Mouse (Mus musculus): Measurements from ENCODE around the gene Cpb2. TPM values are rescaled to one million over a fixed set of nuclear protein-coding genes. Genes with fewer than 3 reads are reported as not detected.

The Cpb2 gene
- total and polyA plus RNA-seq, 3 experiments = not detected

DNA sequence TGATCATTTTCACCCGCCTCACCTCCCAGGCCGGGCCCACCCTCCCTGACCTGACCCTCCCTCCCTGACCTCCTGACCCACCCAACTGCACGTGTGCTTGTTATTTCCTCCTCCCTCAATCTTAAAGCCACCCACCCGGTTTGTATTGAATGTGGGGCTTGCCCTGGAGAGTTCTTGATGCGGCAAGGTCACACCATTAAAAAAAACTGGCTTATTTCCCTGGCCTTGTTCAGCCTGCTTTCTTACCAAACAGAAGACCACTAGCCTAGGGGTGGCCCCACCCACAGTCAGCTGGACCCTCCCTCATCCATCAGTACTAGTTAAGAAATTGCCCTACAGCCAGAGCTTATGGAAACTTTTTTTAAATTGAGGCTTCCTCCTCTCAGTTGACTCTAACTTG, 61.7 kb downstream of the Cpb2 start:
- H3K4me1 ChIP-seq (ENCODE audit: control insufficient read depth in 1 of 2, insufficient read depth in 2 of 2, low read length in 2 of 2) = peaks cover 0 to 3% of the 10 kb centered on the region in 2 experiments; a peak in 2 of 4 replicates
- no peak for DNase-seq (ENCODE audit: low read depth, low spot score)
- no peak overlapping the region for H3K9ac ChIP-seq (ENCODE audit: control insufficient read depth, low read depth, low read length, poor library complexity, severe bottlenecking)
- H3K27ac ChIP-seq (ENCODE audit: control insufficient read depth, low read depth, low read length) = no peak overlapping the region
- H3K36me3 ChIP-seq (ENCODE audit: control insufficient read depth in 1 of 2, insufficient read depth in 2 of 2, low read length in 2 of 2) = peaks cover 2 to 4% of the 10 kb centered on the region in 2 experiments; a peak in 3 of 4 replicates
- no peak overlapping the region for H3K4me3 ChIP-seq (ENCODE audit: control insufficient read depth in 1 of 2, insufficient read depth in 1 of 2, low read depth in 2 of 2, low read length in 2 of 2)
- no peak for TF ChIP-seq CTCF (IDR thresholded peaks at IDR 0.05 in 2 of 3, conservative IDR thresholded peaks at IDR 0.05 in 1 of 3; ENCODE audit: control insufficient read depth in 1 of 3, insufficient read depth in 1 of 3, low read depth in 2 of 3, low read length in 3 of 3, poor library complexity in 1 of 3, severe bottlenecking in 1 of 3)
- TF ChIP-seq ELF1 (IDR thresholded peaks at IDR 0.05; ENCODE audit: low read depth, low read length) = no peak
- TF ChIP-seq CHD2 (IDR thresholded peaks at IDR 0.05; ENCODE audit: low read length) = no peak
- no peak for TF ChIP-seq TCF12 (IDR thresholded peaks at IDR 0.05; ENCODE audit: low read depth, low read length)
- TF ChIP-seq GABPA (IDR thresholded peaks at IDR 0.05; ENCODE audit: low read depth, low read length) = no peak
- TF ChIP-seq TAL1 (IDR thresholded peaks at IDR 0.05; ENCODE audit: low read length) = no peak
- no peak for TF ChIP-seq MAZ (IDR thresholded peaks at IDR 0.05; ENCODE audit: low read depth, low read length)
- no peak for TF ChIP-seq SIN3A (IDR thresholded peaks at IDR 0.05; ENCODE audit: low read length)
- TF ChIP-seq GATA1 (IDR thresholded peaks at IDR 0.05; ENCODE audit: low read depth, low read length) = no peak
- TF ChIP-seq MYC (IDR thresholded peaks at IDR 0.05; ENCODE audit: low read depth, low read length) = no peak
- TF ChIP-seq USF2 (IDR thresholded peaks at IDR 0.05; ENCODE audit: borderline replicate concordance in 1 of 2, insufficient read depth in 1 of 2, low read depth in 1 of 2, low read length in 2 of 2) = no peak
- no peak for TF ChIP-seq ZMIZ1 (IDR thresholded peaks at IDR 0.05; ENCODE audit: low read depth, low read length)
- TF ChIP-seq SMC3 (IDR thresholded peaks at IDR 0.05; ENCODE audit: low read depth, low read length) = no peak
- no peak for TF ChIP-seq HCFC1 (IDR thresholded peaks at IDR 0.05; ENCODE audit: low read depth, low read length)
- no peak for TF ChIP-seq ZC3H11A (IDR thresholded peaks at IDR 0.05; ENCODE audit: low read depth, low read length)
- TF ChIP-seq POLR2AphosphoS5 (IDR thresholded peaks at IDR 0.05; ENCODE audit: borderline replicate concordance, low read depth, low read length) = no peak
- no peak for TF ChIP-seq BHLHE40 (IDR thresholded peaks at IDR 0.05; ENCODE audit: borderline replicate concordance, low read depth, low read length)
- TF ChIP-seq POLR2A (IDR thresholded peaks at IDR 0.05; ENCODE audit: control insufficient read depth in 1 of 2, insufficient read depth in 1 of 2, low read depth in 1 of 2, low read length in 2 of 2, poor library complexity in 1 of 2) = no peak
- TF ChIP-seq UBTF (IDR thresholded peaks at IDR 0.05; ENCODE audit: borderline replicate concordance, insufficient read depth, low read depth, low read length) = no peak
- TF ChIP-seq MXI1 (IDR thresholded peaks at IDR 0.05; ENCODE audit: low read depth, low read length) = no peak
- no peaks in the 10 kb centered on the region for H3K9me3 ChIP-seq (replicated peaks; ENCODE audit: insufficient read depth, low read length)
- no peaks in the 10 kb centered on the region for H3K27me3 ChIP-seq (ENCODE audit: control insufficient read depth in 1 of 2, insufficient read depth in 2 of 2, low read length in 2 of 2)
- H3K79me2 ChIP-seq (ENCODE audit: control insufficient read depth, insufficient read depth, low read length, poor library complexity) = no peaks in the 10 kb centered on the region; the same call in 1 of the 2 replicates

DNA sequence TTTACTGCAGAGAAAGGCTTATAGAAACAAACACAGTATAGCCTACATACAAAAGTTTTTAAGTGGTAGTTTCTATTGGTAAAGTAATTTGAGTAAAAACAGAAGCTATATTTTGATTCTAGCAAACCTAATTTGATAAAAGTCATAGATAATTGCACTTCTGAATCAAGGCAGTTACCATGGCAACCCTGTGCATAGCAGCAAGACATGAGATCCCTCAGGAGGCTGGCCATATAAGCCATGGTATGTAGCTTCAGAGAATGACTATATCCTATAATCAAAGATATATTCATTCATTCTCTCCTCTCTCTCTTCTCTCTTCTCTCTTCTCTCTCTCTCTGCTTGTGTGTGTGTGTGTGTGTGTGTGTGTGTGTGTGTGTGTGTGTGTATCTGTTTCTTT, 65.8 kb downstream of the Cpb2 start:
- Histone ChIP-seq H3K79me2 (ENCODE audit: control insufficient read depth, insufficient read depth, low read length, poor library complexity) (no peaks in the 10 kb centered on the region), H3K9ac (ENCODE audit: control insufficient read depth, low read depth, low read length, poor library complexity, severe bottlenecking) (no peak overlapping the region), H3K4me3 (ENCODE audit: control insufficient read depth in 1 of 2, insufficient read depth in 1 of 2, low read depth in 2 of 2, low read length in 2 of 2) (no peak overlapping the region), H3K27ac (ENCODE audit: control insufficient read depth, low read depth, low read length) (no peak overlapping the region), H3K9me3 (replicated peaks; ENCODE audit: insufficient read depth, low read length) (no peaks in the 10 kb centered on the region), H3K4me1 (ENCODE audit: control insufficient read depth in 1 of 2, insufficient read depth in 2 of 2, low read length in 2 of 2) (no peaks in the 10 kb centered on the region), H3K27me3 (ENCODE audit: control insufficient read depth in 1 of 2, insufficient read depth in 2 of 2, low read length in 2 of 2) (no peaks in the 10 kb centered on the region; a peak in 1 of 4 replicates), H3K36me3 (ENCODE audit: control insufficient read depth in 1 of 2, insufficient read depth in 2 of 2, low read length in 2 of 2) (peaks cover 0 to 18% of the 10 kb centered on the region in 2 experiments; a peak in 2 of 4 replicates)
- TF ChIP-seq POLR2AphosphoS5 (IDR thresholded peaks at IDR 0.05; ENCODE audit: borderline replicate concordance, low read depth, low read length) (no peak), POLR2A (IDR thresholded peaks at IDR 0.05; ENCODE audit: control insufficient read depth in 1 of 2, insufficient read depth in 1 of 2, low read depth in 1 of 2, low read length in 2 of 2, poor library complexity in 1 of 2) (no peak), RAD21 (IDR thresholded peaks at IDR 0.05; ENCODE audit: low read depth, low read length) (no peak), CTCF (IDR thresholded peaks at IDR 0.05 in 2 of 3, conservative IDR thresholded peaks at IDR 0.05 in 1 of 3; ENCODE audit: control insufficient read depth in 1 of 3, insufficient read depth in 1 of 3, low read depth in 2 of 3, low read length in 3 of 3, poor library complexity in 1 of 3, severe bottlenecking in 1 of 3) (no peak), ELF1 (IDR thresholded peaks at IDR 0.05; ENCODE audit: low read depth, low read length) (no peak), UBTF (IDR thresholded peaks at IDR 0.05; ENCODE audit: borderline replicate concordance, insufficient read depth, low read depth, low read length) (no peak), TBP (IDR thresholded peaks at IDR 0.05; ENCODE audit: low read depth, low read length) (no peak), CHD2 (IDR thresholded peaks at IDR 0.05; ENCODE audit: low read length) (no peak), HCFC1 (IDR thresholded peaks at IDR 0.05; ENCODE audit: low read depth, low read length) (no peak), TCF12 (IDR thresholded peaks at IDR 0.05; ENCODE audit: low read depth, low read length) (no peak), ZMIZ1 (IDR thresholded peaks at IDR 0.05; ENCODE audit: low read depth, low read length) (no peak), GATA1 (IDR thresholded peaks at IDR 0.05; ENCODE audit: low read depth, low read length) (no peak), KAT2A (conservative IDR thresholded peaks at IDR 0.05; ENCODE audit: low read depth, low read length) (no peak)
- DNase-seq (ENCODE audit: low read depth, low spot score) = no peak
